Mouse (Mus musculus) limb, embryonic 11.5 days (tissue): ENCODE data around the gene Mat2a. TPM values are rescaled to one million over a fixed set of nuclear protein-coding genes. Genes with fewer than 3 reads are reported as not detected.

Experiments used
- ATAC-seq: fragments of 200-750 bp; cut with Nextera tagmentation; 2 replicates; pipeline ENCODE4 v1.8.0; 2017; ENCODE audit warnings: low read depth; ENCODE audit not compliant: insufficient number of reproducible peaks, low FRiP score, low TSS enrichment
- DNase-seq: peaks from one replicate; pipeline ENCODE4 v3.0.0-alpha.2; 2015; ENCODE audit warnings: low spot score
- H3K27ac ChIP-seq: fragments of 300-500 bp; sonication (generic); replicated peaks from 2 replicates; pipeline ENCODE4 v1.5.1; 2014; ENCODE audit warnings: low read depth, mild to moderate bottlenecking, low read length
- H3K27me3 ChIP-seq: fragments of 300-500 bp; sonication (generic); 2 replicates; pipeline ENCODE4 v1.6.1; 2014; ENCODE audit warnings: mild to moderate bottlenecking, low read length, mixed read lengths; ENCODE audit not compliant: control insufficient read depth, insufficient read depth
- H3K36me3 ChIP-seq: fragments of 300-500 bp; sonication (generic); 2 replicates; pipeline ENCODE4 v1.6.1; 2014; ENCODE audit warnings: mild to moderate bottlenecking, low read length, moderate library complexity, mixed read lengths; ENCODE audit not compliant: control insufficient read depth, insufficient read depth
- H3K4me1 ChIP-seq: fragments of 300-500 bp; sonication (generic); 2 replicates; pipeline ENCODE4 v1.6.1; 2014; ENCODE audit warnings: low read length, mixed read lengths; ENCODE audit not compliant: control insufficient read depth, insufficient read depth
- H3K4me2 ChIP-seq: fragments of 300-500 bp; sonication (generic); 2 replicates; pipeline ENCODE4 v1.6.1; 2014; ENCODE audit warnings: low read depth, mild to moderate bottlenecking, moderate library complexity; ENCODE audit not compliant: severe bottlenecking
- H3K4me3 ChIP-seq: fragments of 300-500 bp; sonication (generic); 2 replicates; pipeline ENCODE4 v1.5.1; 2014; ENCODE audit warnings: low read depth, low read length
- H3K9ac ChIP-seq: fragments of 300-500 bp; sonication (generic); 2 replicates; pipeline ENCODE4 v1.6.1; 2014; ENCODE audit warnings: mild to moderate bottlenecking, low read length
- H3K9me3 ChIP-seq: fragments of 300-500 bp; sonication (generic); 2 replicates; pipeline ENCODE4 v1.6.1; 2016; ENCODE audit warnings: low read length; ENCODE audit not compliant: control insufficient read depth
- WGBS: fragments of 180-500 bp; shearing (Covaris S2); extraction: QIAGEN DNeasy Blood & Tissue Kit; methylation state at CpG from one replicate; pipeline ENCODE4 v1.1.7; 2014; 5-methylcytosine and 5-hydroxymethylcytosine counted together
- polyA plus RNA-seq: library from polyadenylated mRNA; unstranded; fragments of >200 nt; fragmentation: Nextera tagmentation; extraction: Ambion mirVana; gene quantifications from 2 replicates; pipeline ENCODE4 v1.2.1, GENCODE M21; 2014

Gene Mat2a
- polyA plus RNA-seq, 1 experiment from 2014 or later = 490 TPM

DNA sequence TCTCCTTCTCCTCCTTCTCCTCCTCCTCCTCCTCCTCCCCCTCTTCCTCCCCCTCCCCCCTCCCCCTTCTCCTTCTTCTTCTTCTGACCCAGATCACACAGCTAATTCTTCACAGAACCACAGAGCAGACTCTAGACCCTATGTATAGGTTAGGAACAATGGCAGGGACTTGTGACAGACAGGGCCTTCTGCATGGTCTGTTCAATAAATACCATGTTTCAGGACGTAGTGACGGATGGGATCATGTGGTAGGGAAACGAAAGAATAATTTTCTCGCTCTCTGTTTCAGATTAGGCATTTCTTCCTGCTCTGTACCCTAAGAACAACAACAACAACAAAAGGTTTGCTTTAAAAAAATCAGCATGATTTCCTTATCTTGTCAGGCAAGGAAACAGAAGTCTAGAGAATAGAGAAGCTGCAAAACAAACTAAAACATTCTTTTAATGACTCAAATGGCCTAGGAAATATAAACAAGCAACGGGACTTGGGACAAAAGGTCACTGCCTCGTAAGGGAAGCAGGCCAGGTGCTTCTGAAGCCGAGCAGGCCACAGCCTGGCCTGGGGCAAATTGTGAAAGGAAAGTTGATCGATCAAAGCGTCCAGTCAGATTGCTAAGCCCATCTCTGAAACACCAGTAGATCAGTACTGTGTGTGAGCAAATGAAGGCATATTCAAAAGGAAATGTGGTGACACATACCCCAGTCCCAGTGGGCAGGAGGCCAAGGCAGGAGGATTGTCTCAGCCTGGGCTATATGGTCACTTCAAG, 20.9 kb upstream of the Mat2a start:
- no peak overlapping the region for H3K4me3 ChIP-seq
- no peaks in the 10 kb centered on the region for H3K36me3 ChIP-seq
- DNase-seq (no peak), ATAC-seq (no peak)
- H3K9ac ChIP-seq = no peak overlapping the region
- H3K4me1 ChIP-seq = 0 out of 2 replicates have a peak, but pooled peaks cover 2% of the 10 kb centered on the region
- H3K27ac ChIP-seq = no peak overlapping the region
- H3K9me3 ChIP-seq = no peaks in the 10 kb centered on the region
- WGBS = 42% methylated on average over 9 of the region's 9 CpGs
- H3K27me3 ChIP-seq = no peaks in the 10 kb centered on the region
- no peak overlapping the region for H3K4me2 ChIP-seq

DNA sequence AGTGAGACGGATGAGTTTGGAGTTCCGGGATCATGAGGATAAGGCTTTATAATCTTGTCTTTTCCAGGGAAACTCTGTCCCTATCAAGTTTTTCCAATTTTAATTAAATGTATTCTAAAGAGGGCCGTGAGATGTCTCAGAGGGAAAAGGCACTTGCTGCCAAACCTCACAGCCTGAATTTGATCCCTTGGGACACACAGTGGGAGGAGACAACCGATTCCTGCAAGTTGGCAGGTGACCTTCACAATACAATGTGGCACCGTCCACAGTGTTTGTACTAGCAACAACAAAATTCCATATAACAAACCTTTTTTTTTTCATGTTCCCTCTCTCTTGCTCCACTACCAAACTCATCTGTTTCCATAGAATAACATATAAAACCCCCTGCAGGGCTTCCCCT, 19.6 kb upstream of the Mat2a start:
- DNase-seq (no peak), ATAC-seq (no peak)
- Histone ChIP-seq H3K27ac (no peak overlapping the region), H3K4me1 (0 out of 2 replicates have a peak, but pooled peaks cover 2% of the 10 kb centered on the region), H3K4me3 (no peak overlapping the region), H3K4me2 (no peak overlapping the region), H3K9ac (no peak overlapping the region), H3K27me3 (no peaks in the 10 kb centered on the region), H3K9me3 (no peaks in the 10 kb centered on the region), H3K36me3 (no peaks in the 10 kb centered on the region)
- WGBS = 73% methylated on average over 5 of the region's 5 CpGs

DNA sequence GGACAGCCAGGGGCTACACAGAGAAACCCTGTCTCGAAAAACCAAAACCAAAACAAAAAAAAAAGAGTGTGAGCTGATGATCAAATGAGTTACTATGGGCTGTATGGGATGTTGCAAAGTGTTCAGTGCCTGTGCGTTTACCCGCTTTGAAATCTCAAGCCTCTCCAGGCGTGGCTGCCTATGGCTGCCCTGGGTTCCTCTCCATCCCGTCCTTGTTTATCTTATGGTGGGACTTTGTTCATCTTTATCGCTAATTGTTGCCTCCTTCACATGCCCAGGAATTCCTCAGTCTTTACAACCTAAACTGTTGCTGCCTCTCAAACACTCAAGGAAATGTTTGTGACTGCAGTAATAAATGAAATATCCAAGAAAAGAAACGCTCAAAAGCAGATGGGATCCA, 19.1 kb upstream of the Mat2a start:
- no peaks in the 10 kb centered on the region for H3K27me3 ChIP-seq
- 66% methylated on average over 7 of the region's 7 CpGs for WGBS

DNA sequence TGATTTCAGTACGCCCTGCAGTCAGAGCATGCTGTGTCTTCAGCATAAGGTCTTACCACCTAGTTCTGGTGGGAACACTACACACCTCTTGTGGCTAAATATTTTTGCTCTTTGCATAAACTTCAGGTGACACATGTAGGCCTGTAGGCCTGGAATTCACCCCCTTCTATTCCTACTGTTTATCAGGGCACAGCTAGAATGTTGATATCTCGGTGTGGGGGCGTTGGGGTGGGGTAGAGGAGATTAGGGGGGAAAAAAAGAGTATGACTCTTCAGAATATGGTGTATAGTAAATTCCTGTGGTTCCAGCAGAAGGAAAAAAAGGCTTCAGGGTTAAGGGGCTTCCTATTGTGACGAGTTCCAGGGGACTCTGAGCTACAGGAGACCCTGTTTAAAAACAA, 17.2 kb upstream of the Mat2a start:
- Histone ChIP-seq H3K4me3 (no peak overlapping the region), H3K36me3 (no peaks in the 10 kb centered on the region), H3K4me1 (0 out of 2 replicates have a peak, but pooled peaks cover 2% of the 10 kb centered on the region), H3K27me3 (no peaks in the 10 kb centered on the region), H3K9ac (no peak overlapping the region), H3K9me3 (no peaks in the 10 kb centered on the region), H3K4me2 (no peak overlapping the region), H3K27ac (no peak overlapping the region)
- WGBS = 86% methylated on average over 4 of the region's 4 CpGs
- DNase-seq = no peak
- ATAC-seq = no peak

More for the DNA sequence above, 19.1 kb upstream of the Mat2a start:
- Histone ChIP-seq H3K4me2 (no peak overlapping the region), H3K4me3 (no peak overlapping the region), H3K9me3 (no peaks in the 10 kb centered on the region), H3K27ac (no peak overlapping the region), H3K4me1 (0 out of 2 replicates have a peak, but pooled peaks cover 2% of the 10 kb centered on the region), H3K9ac (peak overlapping the region; percentile 7; the same call in 1 of the 2 replicates), H3K36me3 (no peaks in the 10 kb centered on the region)
- ATAC-seq (no peak), DNase-seq (no peak)

DNA sequence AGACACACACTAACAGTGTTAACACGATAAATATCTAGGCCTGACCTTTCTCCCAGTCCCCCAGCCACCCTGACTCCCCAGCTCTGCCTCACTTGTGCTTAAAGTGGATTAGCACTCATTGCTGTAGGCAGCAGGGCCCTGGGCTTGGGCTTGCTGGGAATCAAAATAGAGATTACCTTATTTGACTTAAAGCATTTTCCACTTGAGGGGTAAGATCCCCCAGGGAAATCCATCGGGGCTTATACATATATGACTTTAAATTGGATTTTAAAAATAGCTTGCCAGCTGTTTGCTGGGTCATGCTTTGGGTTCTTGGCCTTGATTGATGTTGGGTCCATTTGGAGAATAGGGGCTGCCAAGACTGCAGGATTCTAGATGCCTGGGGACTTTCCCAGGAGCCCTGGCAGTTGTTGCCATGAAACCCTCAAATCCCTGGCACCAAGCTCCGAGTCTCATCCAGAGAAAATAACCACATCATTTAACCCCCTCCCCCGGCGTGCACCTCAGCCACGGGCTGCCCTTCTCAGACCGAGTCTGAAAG, 15.5 kb upstream of the Mat2a start:
- WGBS = 75% methylated on average over 7 of the region's 7 CpGs
- no peak overlapping the region for H3K27ac ChIP-seq
- DNase-seq (no peak), ATAC-seq (no peak)
- H3K9me3 ChIP-seq = no peaks in the 10 kb centered on the region
- H3K36me3 ChIP-seq = no peaks in the 10 kb centered on the region
- H3K27me3 ChIP-seq = no peaks in the 10 kb centered on the region
- no peaks in the 10 kb centered on the region for H3K4me1 ChIP-seq
- H3K4me2 ChIP-seq = no peak overlapping the region
- H3K4me3 ChIP-seq = no peak overlapping the region
- no peak overlapping the region for H3K9ac ChIP-seq

DNA sequence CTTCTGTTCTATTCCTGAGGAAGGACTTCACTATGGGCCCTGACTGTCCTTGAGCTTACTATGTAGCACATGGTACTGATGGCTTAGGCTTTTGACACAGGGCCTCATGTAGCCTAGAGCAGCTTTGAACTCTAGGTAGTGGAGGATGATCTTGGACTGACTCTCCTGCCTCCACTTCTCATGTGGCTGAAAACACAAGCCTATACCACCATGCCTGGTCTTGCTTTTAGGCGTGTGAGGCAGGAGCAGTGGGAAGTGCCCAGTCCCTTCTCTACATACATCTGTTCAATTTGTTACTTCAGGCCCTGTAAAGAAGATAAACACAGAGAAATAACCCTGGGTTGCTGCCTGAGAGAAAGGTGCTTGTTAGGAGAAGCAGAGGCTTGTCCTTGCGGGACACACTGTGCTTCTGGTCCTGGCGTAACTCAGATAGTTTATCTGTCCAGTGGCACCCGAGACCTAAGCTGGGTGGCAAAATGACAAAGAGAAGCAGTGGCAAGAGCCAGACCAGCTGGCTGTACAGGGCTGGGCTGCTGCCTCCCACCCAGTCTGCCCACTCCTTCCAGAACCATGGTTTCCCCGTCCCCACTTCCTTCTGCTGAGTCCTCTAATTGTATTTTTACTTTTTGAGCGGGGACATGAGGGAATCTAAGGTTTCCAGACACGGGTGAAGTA, 14.9 kb upstream of the Mat2a start:
- Histone ChIP-seq H3K9me3 (no peaks in the 10 kb centered on the region), H3K9ac (no peak overlapping the region), H3K4me2 (no peak overlapping the region), H3K27me3 (no peaks in the 10 kb centered on the region), H3K36me3 (no peaks in the 10 kb centered on the region), H3K4me3 (no peak overlapping the region), H3K27ac (no peak overlapping the region), H3K4me1 (no peaks in the 10 kb centered on the region)
- WGBS = 72% methylated on average over 7 of the region's 7 CpGs
- DNase-seq (no peak), ATAC-seq (no peak)

DNA sequence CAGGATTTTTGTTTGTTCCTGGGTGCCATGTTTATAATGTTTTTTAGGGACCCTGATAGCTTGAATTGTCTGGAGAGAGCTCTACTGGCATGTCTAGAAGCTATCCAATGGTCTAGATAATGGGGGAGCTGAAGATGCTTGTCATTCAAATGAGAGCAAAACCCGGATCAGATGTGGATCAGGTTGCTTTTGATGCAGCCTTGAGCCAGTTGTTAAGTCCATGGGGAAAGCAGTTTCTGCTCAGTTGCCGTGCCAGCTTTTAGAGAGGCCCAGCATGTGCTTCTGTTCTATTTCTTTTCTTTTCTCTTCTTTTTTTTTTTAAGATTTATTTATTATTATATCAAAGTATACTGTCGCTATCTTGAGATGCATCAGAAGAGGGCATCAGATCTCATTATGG, 14.2 kb upstream of the Mat2a start:
- ATAC-seq = no peak
- Histone ChIP-seq H3K4me1 (no peaks in the 10 kb centered on the region), H3K4me2 (no peak overlapping the region), H3K27me3 (no peaks in the 10 kb centered on the region), H3K9me3 (no peaks in the 10 kb centered on the region), H3K27ac (no peak overlapping the region), H3K36me3 (no peaks in the 10 kb centered on the region), H3K9ac (no peak overlapping the region), H3K4me3 (no peak overlapping the region)
- DNase-seq = no peak
- whole genome bisulfite sequencing = 80% methylated on average over 3 of the region's 3 CpGs

DNA sequence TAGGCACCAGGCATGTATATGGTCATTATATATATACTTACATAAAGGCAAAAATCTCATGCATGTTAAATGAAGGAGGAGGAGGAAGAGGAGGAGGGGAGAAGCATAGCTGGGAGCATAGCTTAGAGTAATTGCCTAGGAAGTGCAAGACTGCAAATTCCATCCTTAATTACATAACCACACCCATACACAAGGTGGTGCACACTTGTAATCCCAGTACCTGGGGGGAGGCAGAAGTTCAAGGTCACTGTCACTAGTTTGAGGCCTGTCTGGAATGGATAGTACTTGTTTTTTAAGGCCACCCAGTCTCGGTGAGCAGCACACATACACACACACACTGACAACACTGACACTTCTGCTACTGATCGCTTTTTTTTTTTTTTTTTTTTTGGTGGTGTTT, 13.0 kb upstream of the Mat2a start:
- H3K4me3 ChIP-seq = no peak overlapping the region
- H3K9ac ChIP-seq = no peak overlapping the region
- H3K4me2 ChIP-seq = no peak overlapping the region
- DNase-seq (no peak), ATAC-seq (no peak)
- no peaks in the 10 kb centered on the region for H3K4me1 ChIP-seq
- 89% methylated on average over 2 of the region's 2 CpGs for WGBS
- H3K27ac ChIP-seq = no peak overlapping the region
- no peaks in the 10 kb centered on the region for H3K9me3 ChIP-seq
- H3K36me3 ChIP-seq = no peaks in the 10 kb centered on the region
- H3K27me3 ChIP-seq = no peaks in the 10 kb centered on the region
